Mouse (Mus musculus): ENCODE data around the gene Csmd2.

DNA sequence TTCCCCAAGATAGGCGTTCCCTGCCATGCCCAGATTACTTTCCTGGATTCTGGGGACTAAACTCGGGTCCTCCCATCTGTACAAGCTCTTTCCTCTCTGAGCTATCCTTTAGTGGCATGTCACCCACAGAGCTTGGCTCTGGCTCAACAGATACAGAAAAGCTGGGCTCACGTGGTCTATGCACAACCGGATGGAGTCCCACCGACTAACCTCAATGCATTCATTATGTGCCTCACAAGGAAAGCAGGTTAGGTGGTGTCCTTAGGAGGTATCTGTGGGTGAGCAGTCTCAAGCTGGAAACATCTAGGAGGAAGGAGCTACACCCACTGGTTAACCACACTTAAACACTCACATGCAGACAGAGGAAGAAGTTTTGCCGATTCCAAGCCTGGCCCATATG is 140.9 kb downstream of the Csmd2 start:
- TF ChIP-seq CTCF (IDR thresholded peaks at IDR 0.05; ENCODE audit: low read depth) (no peak), EP300 (optimal IDR thresholded peaks at IDR 0.05) (no peak)
